Mouse (Mus musculus): ENCODE measurements around the gene Ibsp. TPM values are rescaled to one million over a fixed set of nuclear protein-coding genes. Genes with fewer than 3 reads are reported as not detected.

Ibsp gene
- polyA plus RNA-seq, 2 experiments = 0.02 to 0.08 TPM

DNA sequence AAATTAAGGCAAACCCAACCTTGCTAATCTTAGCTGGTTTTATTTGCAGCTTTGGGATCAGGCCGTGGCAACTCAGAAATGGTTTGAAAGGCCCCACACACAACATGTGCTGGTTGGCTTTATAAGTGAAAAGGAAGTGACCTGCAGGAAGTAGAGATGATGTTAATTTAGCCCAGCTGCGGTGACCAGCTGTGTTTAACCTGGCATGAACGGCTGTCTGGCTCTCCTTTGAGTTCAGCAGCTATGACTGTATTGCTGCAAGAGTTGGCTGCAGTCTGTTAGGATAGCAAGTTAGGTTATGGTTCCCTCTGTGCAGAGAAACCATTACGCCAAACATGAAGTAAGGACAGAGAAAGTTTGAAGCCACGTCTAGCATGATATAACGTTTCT lies 46.3 kb downstream of the Ibsp start:
- no peaks in the 10 kb centered on the region for H3K27me3 ChIP-seq (ENCODE audit: control insufficient read depth, insufficient read depth, low read length)
- 53% methylated on average over 6 of the region's 6 CpGs for WGBS (ENCODE audit: insufficient replicate concordance)
- no peak overlapping the region for H3K4me3 ChIP-seq (ENCODE audit: insufficient read depth in 1 of 2, low read depth in 2 of 2, low read length in 2 of 2)
- no peak for DNase-seq (ENCODE audit: low read depth in 3 of 3, low spot score in 3 of 3)
- no peak overlapping the region for H3K4me2 ChIP-seq (ENCODE audit: low read depth)
- no peaks in the 10 kb centered on the region for H3K4me1 ChIP-seq (replicated peaks; ENCODE audit: control insufficient read depth in 2 of 2, insufficient read depth in 2 of 2, low read length in 1 of 2)
- H3K27ac ChIP-seq = no peak overlapping the region
- TF ChIP-seq CTCF (IDR thresholded peaks at IDR 0.05; ENCODE audit: low read depth) (no peak), EP300 (IDR thresholded peaks at IDR 0.05; ENCODE audit: low read depth) (no peak)
- H3K36me3 ChIP-seq (replicated peaks; ENCODE audit: control insufficient read depth, insufficient read depth, low read depth) = no peaks in the 10 kb centered on the region
- H3K9me3 ChIP-seq (ENCODE audit: control insufficient read depth, low read length) = no peaks in the 10 kb centered on the region
- no peak for ATAC-seq (ENCODE audit: insufficient read depth)
- no peak overlapping the region for H3K9ac ChIP-seq (replicated peaks)

DNA sequence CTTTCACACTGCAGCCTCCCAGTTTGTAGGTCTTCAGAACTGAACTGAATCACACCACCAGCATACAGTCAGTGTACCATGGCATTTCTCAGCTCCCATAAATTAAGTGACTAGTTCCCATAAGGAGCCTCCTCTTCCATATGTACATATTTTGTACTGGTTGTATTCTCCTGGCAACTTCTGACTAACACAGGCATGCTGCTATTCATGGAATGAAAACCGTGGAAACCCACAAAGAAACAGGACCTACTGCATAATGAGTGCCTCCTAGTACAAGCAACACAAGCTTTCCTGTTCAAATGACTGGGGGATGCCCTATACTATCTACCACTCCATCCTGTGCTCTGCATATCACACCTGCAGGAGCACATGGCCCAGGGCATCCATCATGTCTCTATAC lies 52.1 kb downstream of the Ibsp start:
- H3K9me3 ChIP-seq (ENCODE audit: control insufficient read depth, low read length) = no peaks in the 10 kb centered on the region
- H3K4me2 ChIP-seq (ENCODE audit: low read depth) = no peak overlapping the region
- DNase-seq (ENCODE audit: low read depth in 3 of 3, low spot score in 3 of 3) (no peak), ATAC-seq (ENCODE audit: insufficient read depth) (no peak)
- WGBS (ENCODE audit: insufficient replicate concordance) = 59% methylated on average over 1 of the region's 1 CpGs
- no peaks in the 10 kb centered on the region for H3K4me1 ChIP-seq (replicated peaks; ENCODE audit: control insufficient read depth in 2 of 2, insufficient read depth in 2 of 2, low read length in 1 of 2)
- H3K27me3 ChIP-seq (ENCODE audit: control insufficient read depth, insufficient read depth, low read length) = no peaks in the 10 kb centered on the region
- no peak overlapping the region for H3K4me3 ChIP-seq (ENCODE audit: insufficient read depth in 1 of 2, low read depth in 2 of 2, low read length in 2 of 2)
- H3K27ac ChIP-seq = no peak overlapping the region
- H3K9ac ChIP-seq (replicated peaks) = no peak overlapping the region
- TF ChIP-seq CTCF (IDR thresholded peaks at IDR 0.05; ENCODE audit: low read depth) (no peak), EP300 (IDR thresholded peaks at IDR 0.05; ENCODE audit: low read depth) (no peak)
- H3K36me3 ChIP-seq (replicated peaks; ENCODE audit: control insufficient read depth, insufficient read depth, low read depth) = no peaks in the 10 kb centered on the region

DNA sequence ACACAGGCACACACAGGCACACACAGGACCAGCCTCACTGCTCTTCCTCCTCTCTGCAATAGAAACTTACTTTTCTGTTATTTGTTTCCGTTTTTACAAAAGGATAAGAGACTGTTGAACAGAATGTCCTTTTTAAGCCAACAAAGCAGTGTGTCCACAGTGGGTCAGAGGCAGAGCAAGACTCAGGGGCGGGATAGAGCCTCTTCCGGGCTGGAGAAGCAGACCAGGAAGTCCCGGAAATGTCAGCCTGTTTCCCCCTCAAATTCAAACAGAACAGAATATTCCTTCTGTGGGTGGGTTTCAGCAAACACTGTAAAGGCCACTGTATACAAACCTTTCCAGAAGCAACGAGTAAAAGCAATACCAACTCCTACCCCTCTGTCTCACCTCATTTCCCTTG lies 52.9 kb downstream of the Ibsp start:
- Histone ChIP-seq H3K9me3 (ENCODE audit: control insufficient read depth, low read length) (no peaks in the 10 kb centered on the region), H3K4me3 (ENCODE audit: insufficient read depth in 1 of 2, low read depth in 2 of 2, low read length in 2 of 2) (no peak overlapping the region), H3K4me1 (replicated peaks; ENCODE audit: control insufficient read depth in 2 of 2, insufficient read depth in 2 of 2, low read length in 1 of 2) (no peaks in the 10 kb centered on the region), H3K27ac (no peak overlapping the region), H3K4me2 (ENCODE audit: low read depth) (no peak overlapping the region), H3K36me3 (replicated peaks; ENCODE audit: control insufficient read depth, insufficient read depth, low read depth) (no peaks in the 10 kb centered on the region), H3K27me3 (ENCODE audit: control insufficient read depth, insufficient read depth, low read length) (no peaks in the 10 kb centered on the region), H3K9ac (replicated peaks) (no peak overlapping the region)
- TF ChIP-seq EP300 (IDR thresholded peaks at IDR 0.05; ENCODE audit: low read depth) (no peak), CTCF (IDR thresholded peaks at IDR 0.05; ENCODE audit: low read depth) (no peak)
- 30% methylated on average over 5 of the region's 5 CpGs for WGBS (ENCODE audit: insufficient replicate concordance)
- no peak for DNase-seq (ENCODE audit: low read depth in 3 of 3, low spot score in 3 of 3)
- ATAC-seq (ENCODE audit: insufficient read depth) = no peak

DNA sequence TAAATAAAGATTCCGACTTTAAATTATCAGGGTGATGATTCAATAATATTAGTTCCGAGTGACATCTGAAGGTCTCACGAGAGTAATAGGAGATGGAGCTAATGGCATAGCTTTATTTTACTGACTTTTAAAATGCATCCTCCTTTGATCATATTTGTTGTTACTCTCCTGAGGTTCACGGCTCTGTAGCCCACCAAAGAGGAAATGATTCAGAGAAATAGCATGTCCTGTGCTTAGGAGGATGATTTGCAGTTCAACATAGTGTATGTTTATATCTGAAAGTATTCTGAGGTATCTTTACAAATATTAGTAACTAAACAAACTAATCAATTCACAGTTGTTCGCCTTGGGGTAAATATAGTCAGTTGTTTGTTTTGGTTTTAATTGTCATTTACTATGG lies 58.6 kb downstream of the Ibsp start:
- TF ChIP-seq CTCF (IDR thresholded peaks at IDR 0.05; ENCODE audit: low read depth) (no peak), EP300 (IDR thresholded peaks at IDR 0.05; ENCODE audit: low read depth) (no peak)
- H3K9ac ChIP-seq (replicated peaks) = no peak overlapping the region

DNA sequence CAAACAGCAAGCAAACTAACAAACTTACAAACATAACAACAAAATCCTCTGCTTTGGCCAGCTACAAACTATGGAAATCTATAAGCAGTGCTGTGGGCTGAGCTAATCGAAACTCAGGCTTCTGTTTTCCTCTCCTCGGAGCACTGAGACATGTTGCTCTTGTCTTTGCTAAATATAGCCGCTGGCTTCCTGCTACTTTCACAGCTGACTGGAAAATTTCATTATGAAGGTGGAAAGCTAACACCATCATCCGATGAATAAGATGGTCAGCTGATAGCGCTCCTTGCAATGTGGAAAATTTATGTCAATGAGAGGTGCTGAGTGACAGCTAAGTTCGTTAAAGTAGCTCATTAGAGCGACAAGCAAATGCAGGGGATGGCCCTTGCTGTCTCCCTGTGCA lies 59.6 kb downstream of the Ibsp start:
- 45% methylated on average over 7 of the region's 7 CpGs for WGBS (ENCODE audit: insufficient replicate concordance)
- no peak for ATAC-seq (ENCODE audit: insufficient read depth)

More for the DNA sequence above, 58.6 kb downstream of the Ibsp start:
- Histone ChIP-seq H3K9me3 (ENCODE audit: control insufficient read depth, low read length) (no peaks in the 10 kb centered on the region), H3K4me1 (replicated peaks; ENCODE audit: control insufficient read depth in 2 of 2, insufficient read depth in 2 of 2, low read length in 1 of 2) (no peaks in the 10 kb centered on the region), H3K36me3 (replicated peaks; ENCODE audit: control insufficient read depth, insufficient read depth, low read depth) (no peaks in the 10 kb centered on the region), H3K4me3 (ENCODE audit: insufficient read depth in 1 of 2, low read depth in 2 of 2, low read length in 2 of 2) (no peak overlapping the region), H3K27ac (no peak overlapping the region), H3K4me2 (ENCODE audit: low read depth) (no peak overlapping the region), H3K27me3 (ENCODE audit: control insufficient read depth, insufficient read depth, low read length) (no peaks in the 10 kb centered on the region)
- 48% methylated on average over 5 of the region's 5 CpGs for WGBS (ENCODE audit: insufficient replicate concordance)
- ATAC-seq (ENCODE audit: insufficient read depth) (no peak), DNase-seq (ENCODE audit: low read depth in 3 of 3, low spot score in 3 of 3) (no peak)

More for the DNA sequence above, 59.6 kb downstream of the Ibsp start:
- H3K4me2 ChIP-seq (ENCODE audit: low read depth) = no peak overlapping the region
- no peak overlapping the region for H3K4me3 ChIP-seq (ENCODE audit: insufficient read depth in 1 of 2, low read depth in 2 of 2, low read length in 2 of 2)
- DNase-seq (ENCODE audit: low read depth in 3 of 3, low spot score in 3 of 3) = no peak
- no peaks in the 10 kb centered on the region for H3K4me1 ChIP-seq (replicated peaks; ENCODE audit: control insufficient read depth in 2 of 2, insufficient read depth in 2 of 2, low read length in 1 of 2)
- H3K9me3 ChIP-seq (ENCODE audit: control insufficient read depth, low read length) = no peaks in the 10 kb centered on the region
- no peaks in the 10 kb centered on the region for H3K36me3 ChIP-seq (replicated peaks; ENCODE audit: control insufficient read depth, insufficient read depth, low read depth)
- H3K27me3 ChIP-seq (ENCODE audit: control insufficient read depth, insufficient read depth, low read length) = no peaks in the 10 kb centered on the region
- TF ChIP-seq CTCF (IDR thresholded peaks at IDR 0.05; ENCODE audit: low read depth) (no peak), EP300 (IDR thresholded peaks at IDR 0.05; ENCODE audit: low read depth) (no peak)
- no peak overlapping the region for H3K9ac ChIP-seq (replicated peaks)
- no peak overlapping the region for H3K27ac ChIP-seq

All from liver, embryonic 14.5 days (tissue).